Mouse (Mus musculus): ENCODE measurements around the gene Gon7.

GRCm38 (mm10) chr12:102782841-102783240 is 25.2 kb upstream of the Gon7 start:
- no peak for TF ChIP-seq CTCF (IDR thresholded peaks at IDR 0.05; ENCODE audit: low read depth)
- TF ChIP-seq EP300 (IDR thresholded peaks at IDR 0.05; ENCODE audit: low read depth), result no peak

Data from liver, postnatal 0 days (tissue).